Mouse (Mus musculus) CD4-positive, CD25-positive, alpha-beta regulatory T cell, adult 4 months (primary cell): ENCODE data around the gene Rab36. TPM values are rescaled to one million over a fixed set of nuclear protein-coding genes. Genes with fewer than 3 reads are reported as not detected.
A peak's percentile ranks its signal among the peaks of the same experiment; 100 is the strongest.

Source experiments
- ATAC-seq: one replicate; pipeline ENCODE4 v1.8.0; 2017
- polyA plus RNA-seq, 2 experiments: library from polyadenylated mRNA; unstranded; fragments of 100-300 nt; shearing (Covaris generic); gene quantifications; one replicate each; pipeline ENCODE4 v1.2.1; 2017

The Rab36 gene
- polyA plus RNA-seq, 2 experiments from 2014 or later, result 0.54 to 1.8 TPM

- no peak for ATAC-seq
These were observed 9.0 kb downstream of the Rab36 start for GRCm38 (mm10) chr10:75045831-75046230.

GRCm38 (mm10) chr10:75048711-75049110 is 11.9 kb downstream of the Rab36 start:
- ATAC-seq, result no peak

- no peak for ATAC-seq
These were observed 14.7 kb downstream of the Rab36 start for GRCm38 (mm10) chr10:75051364-75052074.

- no peak for ATAC-seq
These were observed 16.0 kb downstream of the Rab36 start for GRCm38 (mm10) chr10:75052902-75053301.

- ATAC-seq, result no peak
These were observed 16.8 kb downstream of the Rab36 start for GRCm38 (mm10) chr10:75053655-75054054.

GRCm38 (mm10) chr10:75054125-75054524 is 17.3 kb downstream of the Rab36 start:
- no peak for ATAC-seq

- no peak for ATAC-seq
These were observed 18.8 kb downstream of the Rab36 start for GRCm38 (mm10) chr10:75055672-75056071.

- ATAC-seq, result no peak
These were observed 19.4 kb downstream of the Rab36 start for GRCm38 (mm10) chr10:75056255-75056654.

- ATAC-seq, result no peak
These were observed 21.5 kb downstream of the Rab36 start for GRCm38 (mm10) chr10:75058336-75058735.

- ATAC-seq, result peak; percentile 28
These were observed 22.0 kb downstream of the Rab36 start for GRCm38 (mm10) chr10:75058761-75059395.

GRCm38 (mm10) chr10:75059396-75059795 is 22.5 kb downstream of the Rab36 start:
- peak; percentile 78 for ATAC-seq

GRCm38 (mm10) chr10:75060217-75060842 is 23.5 kb downstream of the Rab36 start, which contains the start of gene Bcr:
TSS of gene Bcr (plus strand) at chr10:75060592.
- ATAC-seq, result peak; percentile 79

GRCm38 (mm10) chr10:75060843-75061235 is 24.0 kb downstream of the Rab36 start:
- ATAC-seq, result peak; percentile 27

- ATAC-seq, result no peak
These were observed 24.7 kb downstream of the Rab36 start for GRCm38 (mm10) chr10:75061341-75062188.

GRCm38 (mm10) chr10:75062189-75062561 is 25.3 kb downstream of the Rab36 start:
- no peak for ATAC-seq

GRCm38 (mm10) chr10:75062621-75063020 is 25.8 kb downstream of the Rab36 start:
- no peak for ATAC-seq

GRCm38 (mm10) chr10:75063301-75063965 is 26.6 kb downstream of the Rab36 start:
- ATAC-seq, result no peak

- ATAC-seq, result no peak
These were observed 28.8 kb downstream of the Rab36 start for GRCm38 (mm10) chr10:75065691-75066090.

GRCm38 (mm10) chr10:75067446-75067845 is 30.6 kb downstream of the Rab36 start:
- no peak for ATAC-seq

- ATAC-seq, result no peak
These were observed 31.2 kb downstream of the Rab36 start for GRCm38 (mm10) chr10:75068086-75068485.

- no peak for ATAC-seq
These were observed 31.9 kb downstream of the Rab36 start for GRCm38 (mm10) chr10:75068624-75069328.
